Mouse (Mus musculus): ENCODE measurements around the gene Kctd11. TPM values are rescaled to one million over a fixed set of nuclear protein-coding genes. Genes with fewer than 3 reads are reported as not detected.

Kctd11 gene
- polyA plus RNA-seq, 1 experiment from 2014 or later = 15.9 TPM

DNA sequence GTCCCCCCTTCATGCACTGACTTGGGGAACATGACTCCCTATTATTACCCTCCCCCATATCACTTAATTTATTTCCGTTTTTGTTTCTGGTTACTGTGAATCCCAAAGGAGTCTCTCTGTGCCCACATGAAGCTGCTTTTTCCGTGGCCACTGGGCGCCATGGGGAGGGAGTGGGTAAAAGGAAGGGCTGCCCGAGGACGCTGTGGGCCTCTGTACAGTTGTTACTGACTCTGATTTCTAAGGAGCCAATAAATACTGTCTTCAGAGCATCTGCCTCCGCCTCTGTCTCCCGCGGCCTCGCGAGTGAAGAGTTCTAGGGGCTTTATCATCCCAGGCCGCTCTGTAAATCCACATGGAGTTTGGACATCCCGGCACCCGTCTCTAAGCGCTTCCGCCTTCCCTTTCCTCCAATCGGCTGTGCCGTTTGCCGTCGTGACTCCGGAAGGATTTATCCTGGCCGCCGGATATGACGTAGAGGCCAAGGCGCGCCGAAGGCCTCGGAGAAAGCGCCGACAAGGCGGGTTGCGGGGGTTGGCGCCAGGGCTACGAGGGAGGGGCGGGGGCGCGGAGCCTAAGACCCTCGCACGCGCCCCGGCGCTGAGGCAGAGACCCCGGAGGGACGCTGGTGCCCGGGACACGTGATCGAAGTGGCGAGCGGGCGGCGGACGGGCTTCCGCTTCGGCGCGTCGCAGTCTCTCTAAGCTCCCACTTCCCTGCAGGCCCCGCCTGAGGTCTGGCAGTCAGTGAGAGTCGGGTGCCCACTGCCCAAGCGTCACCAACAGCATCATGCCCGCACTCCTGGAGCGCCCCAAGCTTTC lies 32.6 kb upstream of the Kctd11 start, which contains the start of gene Gps2:
TSS of gene Gps2 (plus strand) at position 335 of the 818 bp plus-strand sequence.
- 2% methylated on average over 61 of the region's 61 CpGs for WGBS
- DNase-seq (ENCODE audit: low spot score) (peak; percentile 93), ATAC-seq (ENCODE audit: low FRiP score, low TSS enrichment) (peak; percentile 88)
- Histone ChIP-seq H3K27me3 (ENCODE audit: control insufficient read depth, insufficient read depth, low read length) (no peaks in the 10 kb centered on the region), H3K4me2 (replicated peaks; ENCODE audit: low read depth) (peak within 1 kb of the TSS; percentile 93), H3K36me3 (ENCODE audit: control insufficient read depth, insufficient read depth, low read length) (peaks cover 40% of the 10 kb centered on the region), H3K27ac (replicated peaks) (peak within 1 kb of the TSS; percentile 91), H3K9me3 (ENCODE audit: control insufficient read depth, low read length) (no peaks in the 10 kb centered on the region), H3K4me3 (ENCODE audit: low read depth, low read length) (peak within 1 kb of the TSS; percentile 78), H3K4me1 (replicated peaks; ENCODE audit: control insufficient read depth, insufficient read depth) (peaks cover 2% of the 10 kb centered on the region; the same call in 1 of the 2 replicates), H3K9ac (ENCODE audit: low read length) (peak within 1 kb of the TSS; percentile 89)
- no peak for TF ChIP-seq CTCF (IDR thresholded peaks at IDR 0.05; ENCODE audit: low read depth)
- no peak for TF ChIP-seq EP300 (optimal IDR thresholded peaks at IDR 0.05)

DNA sequence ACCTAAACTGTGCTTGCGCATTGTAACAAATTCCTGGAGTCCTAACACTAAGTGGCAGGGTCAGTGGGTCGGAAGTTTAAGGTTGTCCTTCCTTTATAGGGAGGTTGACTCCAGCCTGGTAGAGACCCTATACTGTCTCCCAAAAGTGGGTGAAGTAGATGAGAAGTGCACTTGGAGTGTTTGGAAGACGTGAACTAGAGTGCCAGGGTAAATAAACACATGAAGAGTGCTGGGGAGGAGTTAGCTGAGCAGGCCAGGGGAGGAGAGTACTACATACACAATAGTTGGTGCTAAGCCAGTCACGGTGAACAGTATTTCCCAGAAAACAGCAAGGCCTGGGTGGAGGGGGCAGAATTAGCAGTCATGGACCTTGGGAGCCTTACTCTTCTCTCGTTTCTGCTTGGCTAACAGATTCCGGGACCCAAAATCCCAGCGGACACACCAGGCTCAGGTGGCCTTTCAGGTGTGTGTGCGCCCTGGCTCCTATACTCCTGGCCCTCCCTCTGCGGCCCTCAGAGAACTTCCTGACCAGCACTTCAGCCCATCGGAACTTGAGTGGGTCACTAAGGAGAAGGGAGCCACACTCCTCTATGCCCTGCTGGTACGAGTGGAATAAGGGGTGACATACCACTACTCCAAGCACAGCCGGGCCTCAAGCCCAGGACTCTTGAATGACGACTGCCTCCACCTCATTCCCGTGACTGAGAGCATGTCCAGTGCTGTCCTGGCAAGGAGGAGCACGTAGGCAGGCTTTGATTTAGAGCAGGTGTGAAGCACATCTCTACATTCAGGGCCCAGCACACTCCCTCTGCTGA lies 31.7 kb upstream of the Kctd11 start:
- Histone ChIP-seq H3K9me3 (ENCODE audit: control insufficient read depth, low read length) (no peaks in the 10 kb centered on the region), H3K36me3 (ENCODE audit: control insufficient read depth, insufficient read depth, low read length) (peaks cover 41% of the 10 kb centered on the region), H3K9ac (ENCODE audit: low read length) (peak overlapping the region; percentile 89), H3K4me1 (replicated peaks; ENCODE audit: control insufficient read depth, insufficient read depth) (peaks cover 2% of the 10 kb centered on the region; the same call in 1 of the 2 replicates), H3K4me3 (ENCODE audit: low read depth, low read length) (peak overlapping the region; percentile 78), H3K27ac (replicated peaks) (peak overlapping the region; percentile 53), H3K4me2 (replicated peaks; ENCODE audit: low read depth) (peak overlapping the region; percentile 93), H3K27me3 (ENCODE audit: control insufficient read depth, insufficient read depth, low read length) (no peaks in the 10 kb centered on the region)
- 77% methylated on average over 15 of the region's 15 CpGs for WGBS
- TF ChIP-seq EP300 (optimal IDR thresholded peaks at IDR 0.05) (no peak), CTCF (IDR thresholded peaks at IDR 0.05; ENCODE audit: low read depth) (no peak)
- DNase-seq (ENCODE audit: low spot score) (no peak), ATAC-seq (ENCODE audit: low FRiP score, low TSS enrichment) (no peak)

DNA sequence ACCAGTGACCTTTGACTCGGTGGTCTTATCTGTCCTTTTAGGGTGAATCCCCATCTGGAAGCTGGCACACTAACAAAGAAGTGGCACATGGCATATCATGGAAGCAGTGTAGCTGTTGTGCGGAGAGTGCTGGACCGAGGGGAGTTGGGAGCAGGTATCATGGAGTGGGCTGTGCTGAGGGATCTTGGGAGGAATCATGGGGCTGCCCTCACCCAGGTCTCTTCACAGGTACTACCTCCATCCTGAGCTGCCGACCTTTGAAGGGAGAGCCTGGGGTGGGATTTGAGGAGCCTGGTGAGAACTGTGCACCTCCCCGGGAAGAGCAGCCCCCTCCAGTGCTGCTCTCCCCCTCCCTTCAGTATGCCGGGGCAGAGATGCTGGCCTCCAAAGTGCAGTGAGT lies 30.5 kb upstream of the Kctd11 start:
- no peak for ATAC-seq (ENCODE audit: low FRiP score, low TSS enrichment)
- H3K9ac ChIP-seq (ENCODE audit: low read length) = no peak overlapping the region
- H3K4me1 ChIP-seq (replicated peaks; ENCODE audit: control insufficient read depth, insufficient read depth) = peaks cover 2% of the 10 kb centered on the region; the same call in 1 of the 2 replicates
- H3K36me3 ChIP-seq (ENCODE audit: control insufficient read depth, insufficient read depth, low read length) = peaks cover 41% of the 10 kb centered on the region
- H3K27ac ChIP-seq (replicated peaks) = no peak overlapping the region
- H3K4me3 ChIP-seq (ENCODE audit: low read depth, low read length) = no peak overlapping the region
- H3K27me3 ChIP-seq (ENCODE audit: control insufficient read depth, insufficient read depth, low read length) = no peaks in the 10 kb centered on the region
- DNase-seq (ENCODE audit: low spot score) = no peak
- no peaks in the 10 kb centered on the region for H3K9me3 ChIP-seq (ENCODE audit: control insufficient read depth, low read length)
- H3K4me2 ChIP-seq (replicated peaks; ENCODE audit: low read depth) = no peak overlapping the region
- TF ChIP-seq EP300 (optimal IDR thresholded peaks at IDR 0.05) = no peak
- no peak for TF ChIP-seq CTCF (IDR thresholded peaks at IDR 0.05; ENCODE audit: low read depth)
- 89% methylated on average over 6 of the region's 6 CpGs for WGBS

DNA sequence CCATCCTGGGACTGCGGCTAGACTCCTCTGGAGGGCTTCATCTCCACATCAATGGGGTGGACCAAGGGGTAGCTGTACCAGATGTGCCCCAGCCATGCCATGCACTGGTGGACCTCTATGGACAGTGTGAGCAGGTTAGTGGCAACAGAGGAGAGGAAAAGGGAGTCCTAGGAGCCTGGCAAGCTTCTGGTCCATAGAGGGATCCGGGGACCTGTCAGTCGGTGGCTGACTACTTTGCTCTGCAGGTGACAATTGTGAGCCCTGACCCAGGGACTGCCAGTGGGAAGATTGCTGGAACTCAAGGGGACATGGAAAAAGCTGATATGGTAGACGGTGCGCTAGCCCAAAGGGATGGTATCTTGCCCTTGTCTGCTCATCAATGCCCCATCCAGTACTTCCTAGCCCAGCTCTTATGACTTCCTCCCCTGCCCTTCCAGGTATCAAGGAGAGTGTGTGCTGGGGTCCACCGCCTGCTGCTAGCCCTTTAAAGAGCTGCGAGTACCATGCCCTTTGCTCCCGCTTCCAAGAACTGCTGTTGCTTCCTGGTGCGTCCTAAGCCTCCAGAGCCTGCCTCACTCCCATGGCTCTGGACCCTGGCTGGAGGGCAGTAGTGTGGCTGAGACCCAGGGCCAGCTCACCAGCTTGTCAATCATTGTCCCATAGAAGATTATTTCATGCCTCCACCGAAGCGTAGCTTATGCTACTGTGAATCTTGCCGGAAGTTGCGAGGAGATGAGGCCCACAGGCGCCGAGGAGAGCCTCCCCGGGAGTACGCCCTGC lies 29.8 kb upstream of the Kctd11 start:
- ATAC-seq (ENCODE audit: low FRiP score, low TSS enrichment) = no peak

DNA sequence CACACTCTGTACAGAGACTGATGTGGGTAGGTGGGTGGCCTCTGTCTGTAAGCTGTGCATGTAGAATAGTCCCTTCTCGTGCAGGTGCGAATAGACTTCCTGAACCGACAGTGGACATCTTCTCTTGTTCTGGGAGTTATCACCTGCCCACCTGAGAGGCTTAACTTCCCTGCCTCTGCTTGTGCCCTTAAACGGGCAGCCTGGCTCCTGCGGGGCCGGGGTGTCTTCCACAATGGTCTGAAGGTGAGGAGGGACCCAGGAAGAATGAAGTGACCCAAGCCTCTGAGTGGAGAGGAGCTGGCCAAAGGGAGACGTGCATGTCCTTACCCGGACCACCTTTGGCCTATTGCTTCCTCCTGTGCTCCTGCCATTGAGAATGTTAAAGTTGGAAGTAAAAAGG lies 29.0 kb upstream of the Kctd11 start:
- Histone ChIP-seq H3K27ac (replicated peaks) (no peak overlapping the region), H3K4me2 (replicated peaks; ENCODE audit: low read depth) (no peak overlapping the region), H3K4me1 (replicated peaks; ENCODE audit: control insufficient read depth, insufficient read depth) (peaks cover 2% of the 10 kb centered on the region; the same call in 1 of the 2 replicates), H3K36me3 (ENCODE audit: control insufficient read depth, insufficient read depth, low read length) (peaks cover 43% of the 10 kb centered on the region), H3K9ac (ENCODE audit: low read length) (no peak overlapping the region), H3K27me3 (ENCODE audit: control insufficient read depth, insufficient read depth, low read length) (no peaks in the 10 kb centered on the region), H3K4me3 (ENCODE audit: low read depth, low read length) (no peak overlapping the region), H3K9me3 (ENCODE audit: control insufficient read depth, low read length) (no peaks in the 10 kb centered on the region)
- DNase-seq (ENCODE audit: low spot score) (no peak), ATAC-seq (ENCODE audit: low FRiP score, low TSS enrichment) (no peak)
- WGBS = 95% methylated on average over 8 of the region's 8 CpGs
- TF ChIP-seq EP300 (optimal IDR thresholded peaks at IDR 0.05) (no peak), CTCF (IDR thresholded peaks at IDR 0.05; ENCODE audit: low read depth) (no peak)

More for the DNA sequence above, 29.8 kb upstream of the Kctd11 start:
- Histone ChIP-seq H3K4me3 (ENCODE audit: low read depth, low read length) (no peak overlapping the region), H3K9me3 (ENCODE audit: control insufficient read depth, low read length) (no peaks in the 10 kb centered on the region), H3K4me2 (replicated peaks; ENCODE audit: low read depth) (no peak overlapping the region), H3K9ac (ENCODE audit: low read length) (no peak overlapping the region), H3K27ac (replicated peaks) (no peak overlapping the region), H3K27me3 (ENCODE audit: control insufficient read depth, insufficient read depth, low read length) (no peaks in the 10 kb centered on the region), H3K36me3 (ENCODE audit: control insufficient read depth, insufficient read depth, low read length) (peaks cover 44% of the 10 kb centered on the region), H3K4me1 (replicated peaks; ENCODE audit: control insufficient read depth, insufficient read depth) (peaks cover 2% of the 10 kb centered on the region; the same call in 1 of the 2 replicates)
- DNase-seq (ENCODE audit: low spot score) = no peak
- no peak for TF ChIP-seq CTCF (IDR thresholded peaks at IDR 0.05; ENCODE audit: low read depth)
- no peak for TF ChIP-seq EP300 (optimal IDR thresholded peaks at IDR 0.05)
- 91% methylated on average over 17 of the region's 17 CpGs for WGBS

Measured in stomach, postnatal 0 days (tissue).